ENCODE assay signal across 17 mouse cellular contexts in genomic region chr11:114321527-114321926, GRCm38 (mm10).
DNase-seq lines count a peak whose midpoint lies in the region; ATAC-seq and TF ChIP-seq lines count a peak whose summit lies in the region.
"Had no signal": no experiment of that assay in that cellular context is flagged by ENCODE, and none has a peak within 500 bp of the region (broad histone marks: within the 10 kb centered on the region; RNA-seq: fewer than 3 reads in every experiment).

No protein-coding gene starts in this region.

- intact Hi-C loops in left cerebral cortex, postnatal 36 days (cut with DNase I): no loop called here

- DNase-seq in layer of hippocampus, adult 2 months (ENCODE audit: low spot score in 2 of 2): peak; percentile 2 to 12
- DNase-seq in layer of hippocampus, adult 11-12 months (ENCODE audit: low spot score): no peak
- peak; percentile 81 for DNase-seq in thymus, postnatal 0 days (ENCODE audit: low spot score)
- DNase-seq in yolk sac, embryonic 10.5 days (ENCODE audit: low spot score): no peak
- no peak for DNase-seq in gastrocnemius, postnatal 4 days (ENCODE audit: low spot score in 2 of 2)
- no peak for DNase-seq in left cerebral cortex, postnatal 36 days (ENCODE audit: low spot score in 2 of 2)
- DNase-seq: adrenal gland, postnatal 25 days; cerebellum, postnatal 36 days; heart, postnatal 14 days; kidney, adult 9 months; spleen, adult 18-20 months had no signal

- H3K27ac ChIP-seq in layer of hippocampus, adult 2 months: 0 out of 2 replicates have a peak overlapping the region, but pooled peaks have one; percentile 11
- H3K27ac ChIP-seq: embryonic facial prominence, embryonic 12.5 days; left cerebral cortex, adult 2 months; limb, embryonic 15.5 days; lung, embryonic 15.5 days had no signal

- no peak overlapping the region for H3K4me3 ChIP-seq in layer of hippocampus, adult 2 months
- H3K4me3 ChIP-seq: embryonic facial prominence, embryonic 12.5 days; left cerebral cortex, adult 2 months; limb, embryonic 15.5 days; lung, embryonic 15.5 days had no signal

- peak; percentile 56 for ATAC-seq in CD4-positive, CD25-positive, alpha-beta regulatory T cell, adult 4 months
- ATAC-seq in common myeloid progenitor, adult 5-6 weeks (replicated peaks; ENCODE audit: low read depth, poor library complexity, severe bottlenecking): peak; percentile 38

- no peak for TF ChIP-seq CTCF in layer of hippocampus, adult 2 months (conservative IDR thresholded peaks at IDR 0.05)

Comparison
In these comparisons a context has a peak if more than half of its experiments do, and no peak if none do; other contexts are left out.
1. DNase-seq: peak in layer of hippocampus, adult 2 months (2 of 2) and thymus, postnatal 0 days (single experiment); none in layer of hippocampus, adult 11-12 months (single experiment), yolk sac, embryonic 10.5 days (single experiment), gastrocnemius, postnatal 4 days (0 of 2) and left cerebral cortex, postnatal 36 days (0 of 2).